Mouse (Mus musculus) right cerebral cortex, postnatal 36 days (tissue): ENCODE results near the gene Trappc11.

Source experiments
- DNase-seq, 2 experiments: peaks; one replicate each; pipeline ENCODE4 v3.0.0; 2022; ENCODE audit warnings: low spot score in 2 of 2, mixed read lengths in 1 of 2

The Trappc11 gene

DNA sequence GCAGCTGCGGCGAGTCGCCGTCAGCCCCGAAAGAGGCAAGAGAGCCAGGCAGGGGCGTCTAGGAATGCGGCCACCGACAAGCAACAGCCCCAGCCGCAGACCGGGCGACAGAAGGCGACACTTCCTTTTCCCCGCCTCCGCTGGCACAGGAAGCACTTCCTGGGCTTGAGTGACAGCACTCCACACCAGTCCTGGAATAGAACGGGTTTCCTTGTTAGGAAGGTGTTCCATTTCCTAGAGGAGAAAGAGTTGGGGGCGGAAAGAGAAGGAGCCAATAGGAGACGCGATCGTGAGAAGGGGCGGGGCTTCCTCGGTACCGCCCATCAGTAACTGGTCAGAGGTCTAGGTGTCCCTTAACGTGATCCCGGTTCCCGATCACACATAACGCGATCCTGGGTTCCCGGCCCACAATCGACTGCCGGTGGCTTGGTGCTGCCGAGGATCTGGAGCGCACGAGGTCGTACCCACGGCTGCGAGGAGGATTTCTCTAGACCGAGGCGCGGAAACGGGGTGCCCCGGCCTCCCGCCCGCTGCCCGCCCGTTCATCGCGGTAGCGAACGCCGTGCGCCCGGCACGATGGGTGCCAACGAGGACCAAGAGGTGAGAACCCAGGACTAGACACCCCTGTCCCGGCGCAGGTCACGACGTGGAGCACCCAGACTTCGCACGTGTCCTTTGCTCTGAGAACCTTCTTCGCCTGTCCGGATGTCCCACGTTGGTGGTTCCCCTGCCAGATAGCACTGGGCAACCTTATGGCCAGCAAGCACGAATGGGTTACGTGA lies at the start of gene Trappc11, which contains the start of gene Rwdd4a:
Trappc11 (minus strand) TSS at position 127 of the 782 bp plus-strand sequence.
Rwdd4a (plus strand) TSS at position 321 of the 782 bp plus-strand sequence.
- DNase-seq, result peak; percentile 97 to 98

DNA sequence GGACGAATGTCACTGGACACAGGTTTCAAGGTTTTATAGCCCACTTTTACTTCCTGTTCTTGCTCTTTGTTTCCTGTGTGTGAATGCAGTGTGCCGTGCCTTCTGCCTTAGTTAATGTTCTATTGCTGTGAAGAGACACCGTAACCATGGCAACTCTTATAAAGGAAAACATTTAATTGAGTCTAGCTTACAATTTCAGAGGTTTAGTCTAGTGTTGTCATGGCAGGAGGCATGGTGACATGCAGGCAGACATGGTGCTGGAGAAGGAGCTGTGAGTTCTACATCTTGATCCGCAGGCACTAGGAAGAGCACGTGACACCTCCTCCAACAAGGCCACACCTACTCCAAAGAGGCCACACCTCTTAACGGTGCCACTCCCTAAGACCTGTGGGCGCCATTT lies 48.2 kb upstream of the Trappc11 start:
- no peak for DNase-seq

DNA sequence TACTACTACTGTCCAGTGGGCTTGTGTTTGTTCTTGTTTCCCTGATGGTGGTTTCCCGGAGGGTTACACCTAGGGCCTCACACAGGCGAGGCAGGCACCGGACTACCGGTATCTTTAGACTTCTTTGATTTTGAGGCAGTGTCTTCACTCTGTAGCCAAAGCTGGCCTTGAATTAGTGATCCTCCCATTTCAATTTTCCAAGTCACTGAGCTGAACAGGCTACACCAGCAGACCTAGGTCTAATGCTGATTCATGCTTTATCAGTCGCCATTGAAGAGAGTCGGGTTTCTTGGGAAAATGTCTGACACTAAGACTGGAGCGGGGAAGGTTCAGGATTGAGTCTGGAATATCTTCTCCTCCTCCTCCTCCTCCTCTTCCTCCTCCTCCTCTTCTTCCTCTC lies 40.2 kb upstream of the Trappc11 start:
- no peak for DNase-seq

DNA sequence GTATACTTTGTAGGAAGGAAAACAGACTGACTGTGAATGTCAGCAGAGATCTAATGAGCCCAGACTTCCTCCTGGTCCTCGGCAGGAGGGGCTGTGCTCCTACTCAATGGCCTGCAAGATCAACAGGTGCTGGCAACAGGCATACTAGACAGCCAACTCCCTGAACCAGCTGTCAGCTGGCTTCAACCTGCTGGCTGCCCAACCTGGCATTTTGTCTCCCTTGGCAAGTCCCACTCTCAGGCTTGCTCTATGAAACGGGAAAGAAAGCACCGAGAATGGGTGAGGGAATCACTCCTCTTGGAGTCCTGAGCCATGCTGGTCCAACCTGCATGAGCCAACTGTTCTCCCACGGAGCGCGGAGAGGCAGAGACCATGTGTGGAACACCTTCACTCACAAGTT lies 36.9 kb upstream of the Trappc11 start:
- no peak for DNase-seq

DNA sequence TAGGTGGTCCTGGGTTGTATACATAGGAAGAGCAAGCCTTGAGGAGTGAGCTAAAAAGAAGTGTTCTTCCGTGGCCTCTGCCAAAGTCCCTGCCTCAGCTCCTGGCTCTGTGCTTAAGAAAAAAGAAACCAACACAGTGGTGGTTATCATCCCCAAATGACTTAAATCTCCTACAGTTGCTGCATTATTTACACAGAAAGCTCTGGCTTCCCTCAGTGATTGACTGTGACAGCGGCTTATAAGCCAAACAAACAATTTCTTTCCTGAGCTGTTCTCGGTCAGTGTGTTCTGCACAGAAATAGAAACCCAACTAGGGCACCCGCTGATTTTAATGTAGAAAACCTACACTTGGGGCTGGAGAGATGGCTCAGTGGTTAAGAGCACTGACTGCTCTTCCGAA lies 34.8 kb upstream of the Trappc11 start:
- no peak for DNase-seq

DNA sequence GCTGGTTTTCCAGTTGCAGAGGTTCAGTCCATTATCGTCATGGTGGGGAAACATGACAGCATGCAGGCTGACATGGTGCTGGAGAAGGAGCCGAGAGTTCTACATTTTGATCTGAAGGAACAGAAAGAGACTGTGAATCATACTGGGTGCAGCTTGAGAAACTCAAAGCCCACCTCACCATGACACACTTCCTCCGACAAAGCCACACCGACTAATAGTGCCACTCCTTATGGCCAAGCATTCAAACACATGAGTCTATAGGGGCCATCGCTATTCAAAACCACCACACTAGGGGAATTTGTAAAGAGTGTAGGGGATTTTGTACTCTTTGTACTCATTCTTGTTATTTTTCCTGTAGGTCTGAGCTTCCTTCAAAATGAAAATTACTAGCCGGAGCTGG lies 33.3 kb upstream of the Trappc11 start:
- no peak for DNase-seq

DNA sequence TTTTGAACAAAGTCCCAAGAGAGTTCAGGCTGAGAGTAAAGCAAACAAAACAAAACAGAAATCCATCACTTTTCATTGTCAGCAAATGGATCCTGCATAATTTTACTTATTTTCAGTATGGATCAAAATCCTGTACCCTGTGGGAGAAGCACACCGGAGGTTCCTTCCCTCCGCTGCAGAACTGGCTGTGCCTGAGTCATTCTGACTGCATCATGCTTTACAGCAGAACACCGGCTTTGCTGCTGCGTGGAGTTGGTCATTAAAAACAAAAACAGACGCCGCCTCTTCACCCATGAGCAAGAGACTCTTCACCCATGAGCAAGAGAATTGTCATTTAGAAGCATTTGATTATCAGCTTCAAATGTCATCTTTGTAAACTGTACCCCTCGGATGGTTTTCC lies 27.5 kb upstream of the Trappc11 start:
- DNase-seq, result no peak

DNA sequence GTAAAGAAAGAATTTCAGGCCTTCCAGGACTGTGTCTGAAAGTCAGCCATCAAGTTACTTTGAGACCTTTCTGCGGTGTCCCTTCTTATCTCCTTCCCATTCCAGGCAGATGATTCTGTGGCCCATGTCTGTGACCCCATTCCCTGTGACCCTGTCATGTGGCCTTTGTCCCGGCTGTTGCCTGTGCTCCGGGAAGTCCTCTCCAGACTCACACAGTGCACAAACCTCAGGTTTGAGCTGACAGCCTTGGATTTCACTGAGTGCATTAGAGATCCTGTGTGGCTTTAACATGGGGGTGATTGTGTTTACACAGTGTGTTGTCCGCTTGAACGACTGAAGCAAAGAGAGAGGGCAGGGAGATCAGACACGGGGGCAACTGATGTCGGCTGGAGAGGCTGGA lies 25.0 kb upstream of the Trappc11 start:
- no peak for DNase-seq

DNA sequence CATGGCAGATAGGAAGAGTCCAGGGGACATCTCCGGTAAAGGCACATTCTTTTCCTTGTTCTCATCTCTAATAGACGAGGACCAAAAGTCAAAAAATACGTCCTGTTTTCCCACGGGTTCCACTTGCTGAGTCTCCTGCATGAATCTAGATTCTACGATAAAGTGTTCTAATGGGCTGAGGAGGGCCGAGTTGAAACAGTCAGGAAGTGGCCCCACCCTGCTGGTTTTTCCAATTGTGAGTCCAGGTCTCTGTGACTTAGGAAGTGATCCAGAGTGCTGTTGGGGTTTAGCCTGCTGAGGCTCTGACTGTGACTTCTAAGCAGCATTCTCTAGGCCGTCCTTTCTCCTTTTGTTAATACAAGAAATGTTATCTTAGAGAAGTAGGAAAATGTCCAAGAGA lies 23.2 kb upstream of the Trappc11 start:
- no peak for DNase-seq

- no peak for DNase-seq
Observed at GRCm38 (mm10) chr8:47553613-47554012, 20.3 kb upstream of the Trappc11 start.

- no peak for DNase-seq
Observed at GRCm38 (mm10) chr8:47547102-47547501, 13.8 kb upstream of the Trappc11 start.

DNA sequence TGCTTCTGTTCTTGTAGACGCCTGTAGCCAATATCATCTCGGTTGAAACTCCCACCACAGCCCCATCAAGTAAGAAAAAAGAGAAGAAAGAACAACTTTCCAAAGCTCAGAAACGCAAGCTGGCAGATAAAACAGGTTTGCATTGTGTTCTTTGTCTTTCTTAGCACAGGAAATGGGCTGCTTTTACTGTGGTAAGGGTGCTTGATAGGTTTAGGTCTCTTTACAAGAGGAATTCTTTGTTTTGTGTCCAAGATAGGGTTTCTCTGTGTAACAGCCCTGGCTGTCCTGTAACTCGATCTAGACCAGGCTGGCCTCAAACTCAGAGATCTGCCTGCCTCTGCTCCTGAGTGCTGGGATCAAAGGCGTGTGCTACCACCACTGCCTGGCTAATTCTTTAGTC lies 10.8 kb upstream of the Trappc11 start:
- DNase-seq, result no peak

DNA sequence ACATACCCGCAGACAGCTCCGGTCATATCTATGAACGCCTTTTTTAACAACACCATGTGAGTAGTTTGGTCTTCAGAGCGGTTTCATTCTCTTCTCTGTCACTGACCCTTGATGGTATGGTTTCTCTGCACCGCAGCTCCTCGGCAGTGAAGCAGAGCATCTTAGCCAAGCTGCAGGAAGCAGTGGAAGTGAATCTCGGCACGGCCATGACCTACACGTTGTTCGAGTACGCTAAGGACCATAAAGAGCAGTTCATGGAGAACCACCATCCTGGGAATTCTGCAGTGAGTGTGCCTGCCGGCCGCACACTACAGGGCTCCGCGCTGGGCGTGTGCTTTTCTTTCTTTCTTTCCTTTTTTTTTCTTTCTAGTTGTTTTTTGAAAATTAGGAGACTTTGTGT lies 9.5 kb upstream of the Trappc11 start:
- no peak for DNase-seq

DNA sequence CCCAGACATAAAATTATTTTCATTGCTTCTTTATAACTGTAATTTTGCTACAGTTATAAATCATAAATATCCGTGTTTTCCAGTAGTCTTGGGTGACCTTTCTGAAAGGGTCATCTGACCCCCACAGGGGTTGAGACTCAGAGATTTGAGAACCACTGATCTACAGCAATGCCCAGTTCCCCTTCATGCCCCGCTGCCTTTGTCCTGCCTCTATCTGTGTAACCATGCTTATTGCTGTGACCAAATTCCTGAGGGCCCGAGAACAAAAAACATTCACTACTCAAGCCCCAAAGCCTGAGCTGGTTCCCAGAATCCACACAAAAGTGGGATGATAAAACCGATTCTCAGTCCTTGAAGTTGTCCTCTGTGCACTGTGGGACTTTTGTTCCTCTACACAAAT lies 5.1 kb upstream of the Trappc11 start:
- no peak for DNase-seq

GRCm38 (mm10) chr8:47528094-47528493 lies 5.2 kb downstream of the Trappc11 start:
- DNase-seq, result no peak

DNA sequence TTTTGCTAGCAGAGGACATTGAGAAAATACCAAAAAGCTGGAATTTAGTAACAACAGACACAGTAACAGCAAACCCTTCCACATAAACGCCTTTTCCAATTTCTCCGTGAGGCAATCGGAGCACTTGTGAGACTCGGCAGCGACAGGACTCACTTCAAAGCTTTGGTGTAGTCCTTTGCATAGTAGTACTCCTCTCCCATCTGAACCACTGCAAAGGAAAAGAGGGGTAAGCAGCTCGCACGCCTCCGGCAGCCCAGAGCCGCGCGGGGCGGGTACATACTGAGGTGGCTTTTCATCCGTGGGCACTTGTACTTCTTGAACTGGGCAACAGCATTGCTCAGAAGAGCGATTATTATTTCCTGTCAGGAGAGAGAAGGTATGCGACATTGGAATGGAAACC lies 19.7 kb downstream of the Trappc11 start:
- no peak for DNase-seq

DNA sequence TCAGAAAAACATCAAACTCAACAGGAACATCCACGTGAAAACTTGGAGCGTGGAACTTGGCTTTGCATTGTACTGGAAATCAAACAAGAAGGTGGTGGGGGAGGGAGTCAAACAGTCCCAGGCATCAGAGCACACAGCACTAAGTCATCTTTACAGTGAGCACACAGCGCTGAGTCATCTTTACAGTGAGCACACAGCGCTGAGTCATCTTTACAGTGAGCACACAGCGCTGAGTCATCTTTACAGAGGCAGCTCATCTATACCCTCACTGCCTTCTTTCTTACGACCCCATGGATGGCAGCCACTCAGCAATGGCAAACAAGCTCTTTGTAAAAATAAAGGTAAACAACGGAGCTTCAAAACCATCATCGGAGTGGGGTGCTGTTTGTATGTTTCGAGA lies 22.3 kb downstream of the Trappc11 start:
- DNase-seq, result no peak

DNA sequence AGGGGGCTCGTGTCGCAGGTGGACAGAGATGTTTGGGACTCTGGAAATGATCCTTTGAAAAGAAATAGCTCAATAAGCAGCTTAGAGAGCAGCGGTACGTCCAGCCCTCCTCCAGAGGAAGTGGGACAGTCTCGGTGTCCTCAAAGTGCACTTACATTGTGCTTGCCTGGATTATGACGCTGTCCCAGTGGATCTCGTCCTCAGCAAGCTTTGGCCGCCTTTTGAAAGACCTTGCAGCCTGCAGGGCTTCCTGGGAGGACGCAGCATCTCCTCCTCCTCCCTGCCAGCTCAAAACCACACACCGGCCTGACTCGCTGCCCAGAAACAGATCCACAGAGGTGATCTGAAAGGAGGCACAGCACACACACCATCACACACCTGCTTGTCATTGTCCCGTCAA lies 27.8 kb downstream of the Trappc11 start:
- DNase-seq, result no peak

DNA sequence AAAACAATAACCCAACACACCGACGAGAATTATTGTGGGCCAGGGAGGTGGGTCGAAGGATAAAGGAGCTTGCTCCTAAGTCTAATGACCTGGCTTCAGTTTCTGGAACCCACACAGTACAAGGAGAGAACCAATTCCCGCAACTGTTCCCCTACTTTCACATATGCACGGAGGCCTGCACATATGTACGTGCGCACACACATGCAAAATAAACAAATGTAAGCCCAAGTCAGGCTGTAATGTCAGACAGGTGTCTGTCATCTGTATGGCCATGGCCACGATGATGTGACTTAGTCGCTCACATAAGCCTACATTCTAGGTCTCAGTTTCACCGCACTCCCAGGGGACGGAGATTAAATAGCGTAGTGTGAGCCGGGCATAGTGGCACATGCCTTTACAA lies 30.7 kb downstream of the Trappc11 start:
- DNase-seq, result no peak

DNA sequence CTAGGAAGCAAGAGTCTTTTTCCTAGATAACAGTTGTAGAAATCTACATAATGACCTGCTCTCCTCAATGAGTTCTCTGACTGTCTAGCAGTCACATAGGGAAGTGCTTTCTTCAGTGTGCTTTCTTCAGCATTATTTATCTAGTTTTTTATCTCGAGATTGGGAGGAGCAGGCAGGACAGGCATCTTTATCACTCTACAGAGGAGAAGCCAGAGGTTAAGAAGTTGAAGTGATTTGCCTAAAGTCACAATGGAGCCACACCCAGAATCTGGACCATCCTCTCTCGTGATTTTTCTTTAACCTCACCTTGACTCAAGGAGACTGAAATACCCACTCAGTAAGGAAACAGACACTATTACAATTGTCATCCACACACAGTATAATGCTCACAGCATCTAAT lies 31.3 kb downstream of the Trappc11 start:
- no peak for DNase-seq

- DNase-seq, result no peak
Observed at GRCm38 (mm10) chr8:47495428-47495827, 37.8 kb downstream of the Trappc11 start.

- DNase-seq, result no peak
Observed at GRCm38 (mm10) chr8:47494602-47495153, 38.6 kb downstream of the Trappc11 start.

GRCm38 (mm10) chr8:47493106-47493505 lies 40.2 kb downstream of the Trappc11 start:
- no peak for DNase-seq

GRCm38 (mm10) chr8:47487231-47487630 lies 46.0 kb downstream of the Trappc11 start:
- DNase-seq, result no peak
